Mouse (Mus musculus): ENCODE data around the gene Zdhhc23. TPM values are rescaled to one million over a fixed set of nuclear protein-coding genes. Genes with fewer than 3 reads are reported as not detected.

Gene Zdhhc23
- total and polyA plus RNA-seq, 2 experiments = 0.09 to 0.32 TPM

GRCm38 (mm10) chr16:43945869-43946268 lies 33.7 kb downstream of the Zdhhc23 start:
- no peak for DNase-seq (ENCODE audit: extremely low read depth, low read depth, low spot score)
- 78% methylated on average over 3 of the region's 3 CpGs for WGBS
- H3K9ac ChIP-seq (ENCODE audit: low read depth, low read length) = no peak overlapping the region

GRCm38 (mm10) chr16:43945351-43945750 lies 34.2 kb downstream of the Zdhhc23 start:
- H3K79me2 ChIP-seq (ENCODE audit: control insufficient read depth, insufficient read depth, low read length) = no peaks in the 10 kb centered on the region
- 75% methylated on average over 3 of the region's 3 CpGs for WGBS
- H3K27ac ChIP-seq (replicated peaks; ENCODE audit: insufficient read depth, low read depth, low read length) = no peak overlapping the region
- TF ChIP-seq CTCF (IDR thresholded peaks at IDR 0.05; ENCODE audit: low read depth, low read length) (no peak), POLR2A (IDR thresholded peaks at IDR 0.05; ENCODE audit: extremely low read depth, insufficient read depth, low read length) (no peak)
- peaks cover 16% of the 10 kb centered on the region for H3K36me3 ChIP-seq (ENCODE audit: control insufficient read depth, insufficient read depth, low read length)
- no peak overlapping the region for H3K4me3 ChIP-seq (ENCODE audit: insufficient read depth, low read depth, low read length)
- H3K4me1 ChIP-seq (ENCODE audit: control insufficient read depth, insufficient read depth, low read length) = no peaks in the 10 kb centered on the region
- no peaks in the 10 kb centered on the region for H3K27me3 ChIP-seq (ENCODE audit: control insufficient read depth, insufficient read depth, low read length)
- no peak overlapping the region for H3K9ac ChIP-seq (ENCODE audit: low read depth, low read length)
- DNase-seq (ENCODE audit: extremely low read depth, low read depth, low spot score) = no peak

More at GRCm38 (mm10) chr16:43945869-43946268, 33.7 kb downstream of the Zdhhc23 start:
- Histone ChIP-seq H3K27ac (replicated peaks; ENCODE audit: insufficient read depth, low read depth, low read length) (no peak overlapping the region), H3K27me3 (ENCODE audit: control insufficient read depth, insufficient read depth, low read length) (no peaks in the 10 kb centered on the region), H3K4me3 (ENCODE audit: insufficient read depth, low read depth, low read length) (no peak overlapping the region), H3K36me3 (ENCODE audit: control insufficient read depth, insufficient read depth, low read length) (peaks cover 18% of the 10 kb centered on the region), H3K79me2 (ENCODE audit: control insufficient read depth, insufficient read depth, low read length) (no peaks in the 10 kb centered on the region), H3K4me1 (ENCODE audit: control insufficient read depth, insufficient read depth, low read length) (no peaks in the 10 kb centered on the region)
- TF ChIP-seq POLR2A (IDR thresholded peaks at IDR 0.05; ENCODE audit: extremely low read depth, insufficient read depth, low read length) (no peak), CTCF (IDR thresholded peaks at IDR 0.05; ENCODE audit: low read depth, low read length) (no peak)

- H3K27me3 ChIP-seq (ENCODE audit: control insufficient read depth, insufficient read depth, low read length) = no peaks in the 10 kb centered on the region
- H3K4me1 ChIP-seq (ENCODE audit: control insufficient read depth, insufficient read depth, low read length) = no peaks in the 10 kb centered on the region
- peaks cover 16% of the 10 kb centered on the region for H3K36me3 ChIP-seq (ENCODE audit: control insufficient read depth, insufficient read depth, low read length)
- H3K79me2 ChIP-seq (ENCODE audit: control insufficient read depth, insufficient read depth, low read length) = no peaks in the 10 kb centered on the region
- TF ChIP-seq CTCF (IDR thresholded peaks at IDR 0.05; ENCODE audit: low read depth, low read length) (no peak), POLR2A (IDR thresholded peaks at IDR 0.05; ENCODE audit: extremely low read depth, insufficient read depth, low read length) (no peak)
- WGBS = 96% methylated on average over 4 of the region's 4 CpGs
- H3K4me3 ChIP-seq (ENCODE audit: insufficient read depth, low read depth, low read length) = no peak overlapping the region
- no peak overlapping the region for H3K27ac ChIP-seq (replicated peaks; ENCODE audit: insufficient read depth, low read depth, low read length)
- no peak for DNase-seq (ENCODE audit: extremely low read depth, low read depth, low spot score)
- H3K9ac ChIP-seq (ENCODE audit: low read depth, low read length) = no peak overlapping the region
Measured at GRCm38 (mm10) chr16:43940846-43941245, 38.7 kb downstream of the Zdhhc23 start.

- Histone ChIP-seq H3K79me2 (ENCODE audit: control insufficient read depth, insufficient read depth, low read length) (no peaks in the 10 kb centered on the region), H3K4me1 (ENCODE audit: control insufficient read depth, insufficient read depth, low read length) (no peaks in the 10 kb centered on the region), H3K36me3 (ENCODE audit: control insufficient read depth, insufficient read depth, low read length) (peaks cover 10% of the 10 kb centered on the region), H3K4me3 (ENCODE audit: insufficient read depth, low read depth, low read length) (no peak overlapping the region), H3K27ac (replicated peaks; ENCODE audit: insufficient read depth, low read depth, low read length) (no peak overlapping the region), H3K27me3 (ENCODE audit: control insufficient read depth, insufficient read depth, low read length) (no peaks in the 10 kb centered on the region), H3K9ac (ENCODE audit: low read depth, low read length) (no peak overlapping the region)
- DNase-seq (ENCODE audit: extremely low read depth, low read depth, low spot score) = no peak
- no peak for TF ChIP-seq POLR2A (IDR thresholded peaks at IDR 0.05; ENCODE audit: extremely low read depth, insufficient read depth, low read length)
- TF ChIP-seq CTCF (IDR thresholded peaks at IDR 0.05; ENCODE audit: low read depth, low read length) = no peak
- WGBS = 80% methylated on average over 3 of the region's 3 CpGs
Measured at GRCm38 (mm10) chr16:43935892-43936291, 43.7 kb downstream of the Zdhhc23 start.

GRCm38 (mm10) chr16:43935367-43935766 lies 44.2 kb downstream of the Zdhhc23 start:
- no peaks in the 10 kb centered on the region for H3K79me2 ChIP-seq (ENCODE audit: control insufficient read depth, insufficient read depth, low read length)
- no peak overlapping the region for H3K9ac ChIP-seq (ENCODE audit: low read depth, low read length)
- no peak for TF ChIP-seq POLR2A (IDR thresholded peaks at IDR 0.05; ENCODE audit: extremely low read depth, insufficient read depth, low read length)
- TF ChIP-seq CTCF (IDR thresholded peaks at IDR 0.05; ENCODE audit: low read depth, low read length) = no peak
- no peaks in the 10 kb centered on the region for H3K27me3 ChIP-seq (ENCODE audit: control insufficient read depth, insufficient read depth, low read length)
- no peak overlapping the region for H3K4me3 ChIP-seq (ENCODE audit: insufficient read depth, low read depth, low read length)
- no peaks in the 10 kb centered on the region for H3K4me1 ChIP-seq (ENCODE audit: control insufficient read depth, insufficient read depth, low read length)
- 63% methylated on average over 3 of the region's 3 CpGs for WGBS
- peaks cover 9% of the 10 kb centered on the region; the same call in 1 of the 2 replicates for H3K36me3 ChIP-seq (ENCODE audit: control insufficient read depth, insufficient read depth, low read length)
- peak; percentile 6 for DNase-seq (ENCODE audit: extremely low read depth, low read depth, low spot score)
- H3K27ac ChIP-seq (replicated peaks; ENCODE audit: insufficient read depth, low read depth, low read length) = no peak overlapping the region

- Histone ChIP-seq H3K4me1 (ENCODE audit: control insufficient read depth, insufficient read depth, low read length) (no peaks in the 10 kb centered on the region), H3K4me3 (ENCODE audit: insufficient read depth, low read depth, low read length) (no peak overlapping the region), H3K27ac (replicated peaks; ENCODE audit: insufficient read depth, low read depth, low read length) (no peak overlapping the region), H3K27me3 (ENCODE audit: control insufficient read depth, insufficient read depth, low read length) (no peaks in the 10 kb centered on the region), H3K79me2 (ENCODE audit: control insufficient read depth, insufficient read depth, low read length) (no peaks in the 10 kb centered on the region), H3K9ac (ENCODE audit: low read depth, low read length) (no peak overlapping the region), H3K36me3 (ENCODE audit: control insufficient read depth, insufficient read depth, low read length) (peaks cover 9% of the 10 kb centered on the region; the same call in 1 of the 2 replicates)
- TF ChIP-seq CTCF (IDR thresholded peaks at IDR 0.05; ENCODE audit: low read depth, low read length) (no peak), POLR2A (IDR thresholded peaks at IDR 0.05; ENCODE audit: extremely low read depth, insufficient read depth, low read length) (no peak)
- no peak for DNase-seq (ENCODE audit: extremely low read depth, low read depth, low spot score)
- WGBS = 94% methylated on average over 8 of the region's 8 CpGs
Measured at GRCm38 (mm10) chr16:43934856-43935255, 44.7 kb downstream of the Zdhhc23 start.
